Mouse (Mus musculus) olfactory bulb, adult 2 months (tissue): ENCODE results near the gene Dnah17.

ENCODE experiments used
- CTCF ChIP-seq: fragments of 200-500 bp; IDR thresholded peaks from 2 replicates; pipeline ENCODE4 v1.5.1; 2012; ENCODE audit warnings: low read depth, mild to moderate bottlenecking, low read length, moderate library complexity; ENCODE audit not compliant: insufficient read depth
- POLR2A ChIP-seq: fragments of 200-500 bp; IDR thresholded peaks from 2 replicates; pipeline ENCODE4 v1.6.1; 2012; ENCODE audit warnings: mild to moderate bottlenecking, low read depth, low read length, moderate library complexity; ENCODE audit not compliant: insufficient read depth

- no peak for TF ChIP-seq CTCF
- no peak for TF ChIP-seq POLR2A
Observed at GRCm38 (mm10) chr11:118000565-118001215, 129.7 kb downstream of the Dnah17 start.
